ENCODE assay signal across 19 mouse cellular contexts in the genomic region with DNA sequence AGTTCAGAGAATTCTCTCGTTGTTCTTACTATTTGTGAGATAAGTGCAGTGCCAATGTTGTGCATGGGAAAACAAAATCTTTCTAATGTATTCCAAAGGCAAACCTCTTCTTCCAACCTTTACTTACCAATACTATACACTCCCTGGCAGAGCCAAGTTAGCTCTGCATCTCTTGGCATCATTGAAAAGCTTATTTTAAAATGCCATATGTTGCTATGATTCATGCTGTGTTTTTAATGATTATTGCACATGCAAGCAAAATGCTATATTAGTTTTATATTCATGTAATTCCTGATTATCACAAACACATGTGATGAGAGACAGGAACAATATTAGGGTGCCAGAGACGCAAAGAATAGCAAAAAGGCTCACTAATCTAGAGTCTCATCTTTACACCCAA.
DNase-seq lines count a peak whose midpoint lies in the region; ATAC-seq and TF ChIP-seq lines count a peak whose summit lies in the region.
"Had no signal": no experiment of that assay in that cellular context is flagged by ENCODE, and none has a peak within 500 bp of the region (broad histone marks: within the 10 kb centered on the region; RNA-seq: fewer than 3 reads in every experiment).

No protein-coding gene starts in this region.

- 0 out of 2 replicates have a peak, but pooled peaks cover 4% of the 10 kb centered on the region for H3K4me1 ChIP-seq in forebrain, embryonic 15.5 days
- H3K4me1 ChIP-seq in forebrain, embryonic 12.5 days, result no peaks in the 10 kb centered on the region
- no peaks in the 10 kb centered on the region for H3K4me1 ChIP-seq in forebrain, postnatal 0 days (ENCODE audit: insufficient read depth)
- no peaks in the 10 kb centered on the region for H3K4me1 ChIP-seq in forebrain, embryonic 11.5 days (replicated peaks; ENCODE audit: control insufficient read depth, insufficient read depth, low read length)
- H3K4me1 ChIP-seq: embryonic facial prominence, embryonic 13.5 days; embryonic facial prominence, embryonic 15.5 days had no signal

- H3K4me2 ChIP-seq in forebrain, embryonic 15.5 days (replicated peaks), result no peak overlapping the region
- H3K4me2 ChIP-seq in forebrain, embryonic 12.5 days, result no peak overlapping the region
- H3K4me2 ChIP-seq in forebrain, postnatal 0 days (ENCODE audit: low read depth), result no peak overlapping the region
- H3K4me2 ChIP-seq in forebrain, embryonic 11.5 days (ENCODE audit: low read depth, low read length, severe bottlenecking), result no peak overlapping the region
- H3K4me2 ChIP-seq: embryonic facial prominence, embryonic 13.5 days; embryonic facial prominence, embryonic 15.5 days had no signal

- ATAC-seq in forebrain, embryonic 15.5 days (replicated peaks), result no peak
- ATAC-seq in forebrain, embryonic 12.5 days (ENCODE audit: low FRiP score), result no peak
- no peak for ATAC-seq in forebrain, postnatal 0 days
- ATAC-seq in forebrain, embryonic 11.5 days (replicated peaks; ENCODE audit: low FRiP score), result no peak

- 53% methylated on average over 2 of the region's 2 CpGs for WGBS in forebrain, embryonic 15.5 days
- WGBS in forebrain, embryonic 12.5 days, result 87% methylated on average over 2 of the region's 2 CpGs
- WGBS in forebrain, postnatal 0 days, result 60% methylated on average over 2 of the region's 2 CpGs
- WGBS in forebrain, embryonic 11.5 days, result 85% methylated on average over 2 of the region's 2 CpGs

- peak overlapping the region; percentile 48; the same call in 1 of the 2 replicates for H3K27ac ChIP-seq in forebrain, embryonic 15.5 days (replicated peaks)
- no peak overlapping the region for H3K27ac ChIP-seq in forebrain, embryonic 12.5 days
- H3K27ac ChIP-seq in forebrain, postnatal 0 days (ENCODE audit: low read depth, low read length), result no peak overlapping the region
- no peak overlapping the region for H3K27ac ChIP-seq in forebrain, embryonic 11.5 days (ENCODE audit: low read depth, low read length)
- H3K27ac ChIP-seq: embryonic facial prominence, embryonic 13.5 days; embryonic facial prominence, embryonic 15.5 days had no signal

- TF ChIP-seq CTCF in forebrain, postnatal 0 days (IDR thresholded peaks at IDR 0.05; ENCODE audit: low read depth), result no peak
- TF ChIP-seq CTCF in brain, embryonic 14.5 days (IDR thresholded peaks at IDR 0.05; ENCODE audit: borderline replicate concordance, extremely low read depth, insufficient read depth, insufficient read length), result no peak

- peak; percentile 17 for DNase-seq in forebrain, postnatal 0 days
- no peak for DNase-seq in forebrain, embryonic 11.5 days (ENCODE audit: low spot score)
- DNase-seq in brain, embryonic 14.5 days (ENCODE audit: low read depth), result peak; percentile 62
- DNase-seq in layer of hippocampus, adult 8-10 months (ENCODE audit: low spot score in 2 of 2), result no peak
- DNase-seq: adrenal gland, adult 2 months; adrenal gland, postnatal 10 days; adrenal gland, postnatal 25 days; cerebellum, adult 11 months; cerebellum, adult 18-20 months; cerebellum, adult 8-10 months; cerebellum, adult 9-11 months; cerebellum, postnatal 14 days; cerebellum, postnatal 36 days; embryo, embryonic 11 days had no signal

- H3K27me3 ChIP-seq in forebrain, embryonic 15.5 days, result no peaks in the 10 kb centered on the region
- H3K27me3 ChIP-seq in forebrain, embryonic 12.5 days, result no peaks in the 10 kb centered on the region
- no peaks in the 10 kb centered on the region for H3K27me3 ChIP-seq in forebrain, postnatal 0 days (ENCODE audit: insufficient read depth, low read length)
- H3K27me3 ChIP-seq in forebrain, embryonic 11.5 days (ENCODE audit: control insufficient read depth, insufficient read depth, low read length), result no peaks in the 10 kb centered on the region
- H3K27me3 ChIP-seq: embryonic facial prominence, embryonic 13.5 days; embryonic facial prominence, embryonic 15.5 days had no signal

- no peaks in the 10 kb centered on the region for H3K36me3 ChIP-seq in forebrain, embryonic 15.5 days
- H3K36me3 ChIP-seq in forebrain, embryonic 12.5 days (replicated peaks), result no peaks in the 10 kb centered on the region
- H3K36me3 ChIP-seq in forebrain, postnatal 0 days (ENCODE audit: insufficient read depth), result no peaks in the 10 kb centered on the region
- H3K36me3 ChIP-seq in forebrain, embryonic 11.5 days (ENCODE audit: control insufficient read depth, insufficient read depth, low read length), result no peaks in the 10 kb centered on the region
- H3K36me3 ChIP-seq: embryonic facial prominence, embryonic 13.5 days; embryonic facial prominence, embryonic 15.5 days had no signal

- H3K9me3 ChIP-seq in forebrain, embryonic 15.5 days, result no peaks in the 10 kb centered on the region
- H3K9me3 ChIP-seq in forebrain, embryonic 12.5 days, result no peaks in the 10 kb centered on the region
- no peaks in the 10 kb centered on the region for H3K9me3 ChIP-seq in forebrain, postnatal 0 days (ENCODE audit: low read length)
- H3K9me3 ChIP-seq in forebrain, embryonic 11.5 days (ENCODE audit: control insufficient read depth, low read length), result no peaks in the 10 kb centered on the region
- H3K9me3 ChIP-seq: embryonic facial prominence, embryonic 13.5 days; embryonic facial prominence, embryonic 15.5 days had no signal

- no peak overlapping the region for H3K9ac ChIP-seq in forebrain, embryonic 15.5 days (replicated peaks)
- H3K9ac ChIP-seq in forebrain, embryonic 12.5 days, result no peak overlapping the region
- H3K9ac ChIP-seq in forebrain, postnatal 0 days, result no peak overlapping the region
- H3K9ac ChIP-seq in forebrain, embryonic 11.5 days (ENCODE audit: low read length), result no peak overlapping the region
- H3K9ac ChIP-seq: embryonic facial prominence, embryonic 13.5 days; embryonic facial prominence, embryonic 15.5 days had no signal

- no peak overlapping the region for H3K4me3 ChIP-seq in forebrain, embryonic 15.5 days
- H3K4me3 ChIP-seq in forebrain, embryonic 12.5 days (replicated peaks), result no peak overlapping the region
- no peak overlapping the region for H3K4me3 ChIP-seq in forebrain, postnatal 0 days (ENCODE audit: low read depth, low read length)
- no peak overlapping the region for H3K4me3 ChIP-seq in forebrain, embryonic 11.5 days (ENCODE audit: low read depth, low read length)
- H3K4me3 ChIP-seq: embryonic facial prominence, embryonic 13.5 days; embryonic facial prominence, embryonic 15.5 days; erythroblast, embryonic 14.5 days had no signal

- no peak for TF ChIP-seq POLR2A in brain, embryonic 14.5 days (IDR thresholded peaks at IDR 0.05; ENCODE audit: borderline replicate concordance, extremely low read depth, insufficient read depth, insufficient read length, poor library complexity, severe bottlenecking)

Comparison
In these comparisons a context has a peak if more than half of its experiments do, and no peak if none do; other contexts are left out.
1. DNase-seq: peak in forebrain, postnatal 0 days (single experiment) and brain, embryonic 14.5 days (single experiment); none in forebrain, embryonic 11.5 days (single experiment) and layer of hippocampus, adult 8-10 months (0 of 2).